Mouse (Mus musculus) fibroblast of lung, adult 2 months (primary cell): ENCODE measurements around the gene 1600014C10Rik.
A peak's percentile ranks its signal among the peaks of the same experiment; 100 is the strongest.

Experiments
- DNase-seq: peaks from one replicate; pipeline ENCODE4 v3.0.0-alpha.2; 2011; ENCODE audit warnings: low read depth

1600014C10Rik gene

GRCm38 (mm10) chr7:38182962-38183687 lies at the start of gene 1600014C10Rik:
TSS of gene 1600014C10Rik (plus strand) at chr7:38183217.
- no peak for DNase-seq

DNA sequence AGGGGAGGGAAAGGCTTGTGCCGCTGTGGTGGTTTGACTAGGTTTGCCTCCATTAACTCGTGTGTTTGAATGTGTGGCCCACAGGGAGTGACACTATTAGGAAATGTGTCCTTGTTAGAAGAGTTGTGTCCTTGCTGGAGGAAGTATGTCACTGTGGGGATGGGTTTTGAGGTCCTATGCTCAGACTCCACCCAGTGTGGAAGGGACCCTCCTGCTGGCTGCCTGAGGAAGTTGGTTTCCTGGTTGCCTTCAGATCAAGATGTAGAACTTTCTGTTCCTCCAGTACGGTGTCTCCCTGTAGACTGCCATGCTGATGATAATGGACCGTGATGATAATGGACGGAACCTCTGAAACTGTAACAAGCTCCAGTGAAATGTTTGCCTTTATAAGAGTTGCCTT lies 48.5 kb upstream of the 1600014C10Rik start:
- no peak for DNase-seq

DNA sequence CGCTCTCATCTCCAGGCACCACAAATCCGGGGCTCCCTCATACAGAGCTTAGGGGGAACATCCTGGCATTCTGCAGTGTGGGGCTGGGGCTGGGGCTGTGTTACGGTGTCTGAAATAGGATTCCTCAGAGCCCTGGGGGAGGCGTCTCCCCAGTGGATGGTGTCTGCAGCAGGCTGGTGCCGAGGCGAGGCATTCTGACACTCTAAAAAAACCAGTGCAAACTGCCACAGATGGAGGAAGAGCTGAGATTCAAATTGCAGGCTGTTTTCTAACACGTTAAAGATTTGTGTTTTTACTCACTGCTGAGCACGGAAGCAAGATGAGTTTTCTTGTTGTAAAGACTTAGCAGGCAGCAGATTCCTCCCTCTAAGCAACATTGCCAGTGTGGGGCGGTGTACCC lies 42.7 kb upstream of the 1600014C10Rik start:
- DNase-seq: no peak

DNA sequence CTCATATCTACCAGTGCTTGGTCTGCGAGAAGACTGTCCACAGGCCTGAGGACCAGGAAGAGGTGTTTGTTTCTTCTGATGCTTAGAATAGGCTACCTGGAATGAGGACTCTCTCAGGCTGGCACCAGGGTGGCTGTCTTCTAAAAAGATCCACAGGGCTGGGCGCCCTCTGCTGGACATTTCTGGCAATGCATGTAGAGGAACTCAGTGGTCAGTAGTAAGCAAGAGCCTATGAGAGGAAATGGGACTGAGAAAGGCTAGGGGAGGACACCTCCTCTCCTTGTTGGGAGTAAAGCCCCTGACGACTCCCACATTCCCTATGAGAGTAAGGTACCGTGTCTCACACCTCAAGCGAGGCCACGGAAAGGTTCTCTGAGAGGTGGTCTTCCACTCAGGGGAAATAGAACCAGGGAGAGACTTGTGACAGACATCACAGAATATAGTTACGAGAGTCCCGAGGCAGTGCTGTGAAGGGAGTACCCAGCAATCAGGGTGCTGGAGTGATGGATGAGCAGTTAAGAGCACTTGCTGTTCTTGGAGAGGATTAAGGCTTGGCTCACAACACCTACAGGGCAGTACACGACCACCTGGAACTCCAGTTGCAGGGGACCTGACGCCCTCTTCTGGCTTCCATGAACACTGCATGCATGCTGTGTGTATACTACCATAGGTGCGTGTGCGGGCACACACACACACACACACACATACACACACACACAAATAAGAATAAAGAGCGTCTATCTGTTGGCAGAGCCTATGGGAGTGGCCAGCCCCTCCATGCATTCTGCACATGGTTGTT lies 41.1 kb upstream of the 1600014C10Rik start:
- peak; percentile 57 for DNase-seq

DNA sequence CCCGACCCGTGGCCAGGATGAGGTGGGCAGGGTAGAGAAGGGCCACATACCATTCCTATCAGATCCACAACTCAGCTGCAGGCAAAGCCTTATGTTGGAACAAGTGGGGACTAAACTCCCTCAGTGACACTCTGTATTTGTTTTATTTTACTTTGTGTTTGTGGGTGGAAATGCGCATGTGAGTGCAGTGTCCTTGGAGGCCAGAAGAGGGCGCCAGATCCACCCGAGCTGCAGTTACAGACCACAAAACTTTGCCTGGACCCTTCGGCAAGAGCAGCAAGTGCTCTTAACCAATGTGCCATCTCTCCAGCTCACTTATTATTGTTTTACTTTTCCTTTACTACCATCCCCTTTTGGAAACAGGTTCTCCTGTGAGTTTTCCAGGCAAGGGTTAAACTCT lies 35.5 kb upstream of the 1600014C10Rik start:
- DNase-seq: no peak

DNA sequence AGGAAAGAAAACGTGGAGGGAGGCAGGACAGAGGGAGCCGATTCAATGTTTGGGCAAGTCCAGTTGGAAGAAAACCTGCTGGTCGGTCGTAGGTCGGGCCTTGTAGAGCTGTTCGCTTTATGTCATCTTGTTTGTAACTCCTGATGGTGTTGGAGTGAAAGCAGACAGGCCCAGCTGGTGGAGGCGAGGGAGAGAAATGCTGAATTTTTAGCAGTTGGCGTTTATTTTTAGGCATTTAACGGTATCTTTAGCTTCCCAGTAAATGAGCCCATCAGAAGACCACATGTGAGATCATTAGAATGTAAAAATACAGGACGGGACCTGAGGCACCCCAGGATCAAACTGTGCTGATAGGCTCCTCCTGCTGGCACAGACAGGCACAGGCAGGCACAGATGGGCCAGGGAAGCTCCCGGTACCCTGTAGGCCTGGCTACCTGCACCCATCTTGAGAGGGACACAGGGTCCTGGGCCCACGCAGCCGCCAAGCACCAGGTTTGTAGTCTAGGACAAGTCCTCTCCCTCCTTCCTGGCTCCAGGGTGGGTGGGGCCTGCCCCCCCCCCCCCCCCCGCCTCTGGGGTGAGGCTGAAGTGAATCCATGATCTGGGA lies 31.2 kb upstream of the 1600014C10Rik start:
- DNase-seq: no peak

GRCm38 (mm10) chr7:38152571-38152970 lies 30.4 kb upstream of the 1600014C10Rik start:
- DNase-seq: no peak

- no peak for DNase-seq
Observed at GRCm38 (mm10) chr7:38155829-38156228, 27.2 kb upstream of the 1600014C10Rik start.

DNA sequence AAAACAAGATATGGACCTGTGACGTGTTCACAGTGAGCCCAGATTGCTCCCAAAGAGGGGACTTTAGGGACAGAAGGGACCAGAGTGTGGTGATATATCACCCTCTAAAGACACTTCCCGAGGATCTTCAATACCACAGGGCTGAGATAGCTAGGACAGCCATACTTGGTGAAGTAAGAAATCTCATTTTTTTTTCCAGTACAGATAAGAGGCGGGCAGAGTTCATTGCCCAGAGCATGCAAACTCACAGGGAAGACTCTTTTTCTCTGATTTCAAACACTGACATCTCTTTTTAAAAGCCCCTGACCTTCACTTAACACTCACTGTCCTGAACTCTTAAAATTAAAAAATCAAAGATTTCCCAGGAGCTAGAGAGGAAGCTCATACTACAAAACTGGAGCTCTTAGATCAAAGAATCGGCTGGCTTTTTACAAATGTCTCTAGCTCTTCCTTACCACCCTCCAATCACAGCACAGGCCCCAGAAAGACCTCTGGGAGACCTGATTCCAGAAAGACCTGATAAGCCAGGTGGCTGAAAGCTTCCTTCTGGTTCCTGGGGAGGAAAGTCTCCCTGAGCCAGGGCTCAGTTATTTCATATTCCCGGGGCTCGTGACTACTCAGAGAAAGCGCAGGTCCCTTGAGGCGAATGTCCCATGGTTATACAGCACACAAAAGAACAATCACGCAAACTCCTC lies 24.1 kb upstream of the 1600014C10Rik start:
- DNase-seq: no peak

GRCm38 (mm10) chr7:38161438-38161837 lies 21.6 kb upstream of the 1600014C10Rik start:
- no peak for DNase-seq

DNA sequence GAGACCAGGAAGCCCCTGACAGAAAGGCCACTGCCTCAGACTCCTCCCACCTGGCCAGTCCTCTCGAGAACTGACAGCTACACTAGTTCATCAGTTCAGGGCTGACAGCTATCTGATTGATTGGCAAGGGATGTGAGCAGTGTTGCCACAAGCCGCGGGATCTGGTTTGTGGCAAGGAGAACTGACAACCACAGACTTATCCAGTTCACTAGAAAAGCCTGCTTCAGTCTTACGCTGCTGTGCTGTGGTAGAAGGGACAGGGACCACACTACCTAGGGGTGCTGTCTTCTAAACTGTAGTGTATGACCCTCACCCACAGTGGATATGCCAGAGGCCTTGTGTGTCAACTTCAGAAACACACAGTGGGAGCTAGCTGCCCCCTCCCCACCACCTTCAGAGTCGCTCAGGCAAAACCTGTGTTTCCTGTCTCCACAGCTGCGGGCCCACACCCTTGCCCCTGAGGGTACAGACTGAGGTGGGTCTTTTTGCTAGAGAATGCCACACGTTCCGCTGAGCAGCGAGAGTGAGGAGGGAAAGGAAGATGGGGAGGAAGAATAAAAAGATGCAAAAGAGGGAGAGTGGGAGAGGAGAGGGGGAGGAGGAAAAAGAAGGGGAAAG lies 19.5 kb upstream of the 1600014C10Rik start:
- no peak for DNase-seq

DNA sequence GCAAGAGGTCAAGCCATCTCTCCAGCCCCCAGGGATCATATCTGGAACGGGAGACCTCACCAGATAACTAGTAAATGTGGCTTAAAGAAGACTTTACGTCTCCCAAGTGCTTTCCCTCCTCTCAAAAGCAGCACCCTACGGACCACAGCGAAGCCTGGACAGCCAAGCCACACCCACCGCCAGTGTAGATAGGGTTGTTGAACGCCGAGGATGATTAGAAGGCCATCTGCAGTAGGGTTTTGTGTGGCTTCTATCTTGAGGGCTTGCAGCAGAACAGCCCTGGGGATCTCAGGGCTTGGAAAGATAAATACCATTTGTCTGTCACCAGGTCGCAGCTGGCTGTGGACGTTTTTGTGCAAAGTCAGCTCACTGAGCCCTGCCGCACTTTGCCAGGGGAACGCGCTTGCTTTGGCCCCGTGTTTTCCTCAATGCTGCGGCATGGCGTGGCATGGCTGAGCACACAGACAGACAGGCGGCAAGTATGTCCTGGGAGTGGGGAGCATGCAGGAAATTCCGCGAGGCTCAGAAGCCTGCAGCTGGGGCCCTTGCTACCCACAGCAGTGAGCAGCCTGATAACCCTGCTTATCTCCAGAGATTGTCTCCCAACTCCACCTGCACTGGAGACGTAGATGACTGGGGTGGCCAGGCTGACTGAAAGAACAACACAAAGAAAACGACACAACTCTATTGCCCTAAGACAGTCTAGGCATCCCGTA lies 15.9 kb upstream of the 1600014C10Rik start:
- no peak for DNase-seq

DNA sequence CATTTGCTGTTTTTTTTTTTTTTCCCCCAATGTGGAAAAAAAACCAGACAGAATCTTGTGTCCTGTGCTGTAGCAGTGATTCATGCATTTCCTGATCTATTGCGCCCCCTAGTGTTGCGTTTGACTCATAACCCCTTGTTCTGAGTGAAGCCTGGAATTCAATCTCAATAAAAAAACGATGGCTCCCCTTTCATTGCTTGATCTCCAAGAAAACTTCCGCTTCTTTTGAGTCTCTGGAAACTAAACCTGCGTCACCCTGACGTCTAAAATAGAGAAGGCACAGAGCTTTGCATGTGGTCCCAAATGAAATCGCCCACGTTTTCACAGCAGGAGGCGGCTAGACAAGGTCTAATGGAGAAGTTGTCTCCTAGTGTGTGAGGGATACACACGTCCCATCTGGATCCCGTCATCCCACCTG lies 15.3 kb upstream of the 1600014C10Rik start:
- peak; percentile 29 for DNase-seq

- no peak for DNase-seq
Observed at GRCm38 (mm10) chr7:38173871-38174270, 9.1 kb upstream of the 1600014C10Rik start.

DNA sequence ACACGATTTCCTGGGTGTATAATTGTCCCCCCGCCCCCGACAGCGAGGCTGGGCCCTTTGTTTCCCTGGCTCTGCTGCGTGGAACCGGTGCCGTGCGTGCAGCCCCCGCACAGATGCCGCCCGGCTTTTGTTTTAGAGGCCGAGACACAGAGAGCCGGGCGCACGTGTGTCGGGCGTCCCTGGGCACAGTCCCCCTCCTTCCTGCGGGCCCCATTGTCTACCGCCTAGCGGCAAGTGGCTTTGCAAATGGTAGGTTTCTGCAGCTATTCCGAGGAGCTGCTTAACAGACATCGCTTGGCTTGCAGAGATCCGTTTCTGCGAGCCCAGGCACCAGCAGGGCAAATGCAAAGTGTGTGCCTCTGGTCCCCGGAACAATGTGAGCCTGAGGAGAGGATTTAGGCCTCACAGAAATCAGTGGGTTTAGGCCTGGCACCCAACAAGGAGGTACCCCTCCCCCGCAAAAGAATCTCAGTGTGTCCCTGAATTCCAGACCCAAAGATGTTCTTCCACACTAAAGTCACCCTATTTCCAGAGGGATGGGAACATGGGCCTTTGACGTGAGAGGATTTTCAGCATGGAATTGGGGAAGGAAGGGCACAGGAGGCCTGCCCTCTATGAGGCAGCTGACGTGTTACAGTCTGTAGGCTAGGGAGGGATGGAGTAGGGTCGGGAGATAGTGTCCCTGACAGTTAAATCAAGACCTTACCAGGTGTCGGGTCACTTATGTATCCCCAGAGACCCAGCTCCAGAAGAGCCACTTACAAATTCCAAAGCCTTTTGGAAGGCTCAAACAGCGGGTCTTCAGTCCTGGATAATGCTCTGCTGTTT lies 8.5 kb upstream of the 1600014C10Rik start:
- DNase-seq: no peak

GRCm38 (mm10) chr7:38176056-38176455 lies 7.0 kb upstream of the 1600014C10Rik start:
- no peak for DNase-seq

- DNase-seq: no peak
Observed at GRCm38 (mm10) chr7:38179896-38180295, 3.1 kb upstream of the 1600014C10Rik start.

- DNase-seq: no peak
Observed at GRCm38 (mm10) chr7:38181366-38181765, 1.7 kb upstream of the 1600014C10Rik start.

DNA sequence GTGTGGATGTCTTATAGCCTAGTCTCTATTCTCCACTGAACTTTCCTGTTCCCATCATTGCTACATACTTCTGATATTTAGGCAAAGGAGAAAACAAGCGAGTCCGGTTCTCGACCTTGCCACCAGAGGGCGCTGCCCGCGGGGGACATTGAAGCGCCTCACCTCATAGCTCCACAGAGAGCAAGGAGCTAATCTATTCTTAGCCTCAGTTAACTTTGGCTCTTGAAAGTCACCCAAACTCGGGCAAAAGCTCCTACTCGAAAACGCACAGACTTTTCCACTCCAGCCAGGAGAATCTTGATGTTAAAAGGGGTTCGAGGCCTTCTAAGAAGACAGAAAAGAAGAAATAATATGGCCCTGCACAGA lies 438 bp upstream of the 1600014C10Rik start:
- peak; percentile 63 for DNase-seq

GRCm38 (mm10) chr7:38183709-38184417 lies 846 bp downstream of the 1600014C10Rik start:
- peak; percentile 70 for DNase-seq
